Comparison of ENCODE assay signal across 24 mouse cellular contexts in genomic region chr5:121125563-121125962, GRCm38 (mm10).
"Had no signal": no experiment of that assay in that cellular context is flagged by ENCODE, and none has a peak within 500 bp of the region (broad histone marks: within the 10 kb centered on the region; RNA-seq: fewer than 3 reads in every experiment).

No protein-coding gene starts in this region.

- H3K36me3 ChIP-seq: lung, embryonic 15.5 days; stomach, embryonic 15.5 days had no signal

- H3K9me3 ChIP-seq: limb, embryonic 10.5 days; limb, embryonic 13.5 days; liver, embryonic 12.5 days; liver, embryonic 15.5 days; lung, embryonic 15.5 days; megakaryocyte, embryonic 14.5 days; midbrain, embryonic 10.5 days; neural tube, embryonic 12.5 days; neural tube, embryonic 15.5 days; stomach, embryonic 15.5 days had no signal

- H3K4me1 ChIP-seq: limb, embryonic 13.5 days; lung, embryonic 15.5 days; midbrain, embryonic 10.5 days; stomach, embryonic 15.5 days had no signal

- H3K4me2 ChIP-seq: limb, embryonic 13.5 days; liver, embryonic 12.5 days; liver, embryonic 15.5 days; lung, embryonic 15.5 days; neural tube, embryonic 12.5 days; neural tube, embryonic 15.5 days; stomach, embryonic 15.5 days had no signal

- ATAC-seq: intestine, embryonic 16.5 days; liver, embryonic 12.5 days had no signal

- DNase-seq: kidney, adult 18-20 months; kidney, adult 9 months; kidney, postnatal 25 days; layer of hippocampus, postnatal 36 days; liver; lung, adult 18-20 months; lung, postnatal 10 days; lung, postnatal 36 days; right cerebral cortex, postnatal 25 days; spleen, adult 18-20 months; thymus, adult 18-20 months; thymus, postnatal 36 days had no signal

- H3K9ac ChIP-seq: limb, embryonic 13.5 days; liver, embryonic 12.5 days; liver, embryonic 15.5 days; lung, embryonic 15.5 days; neural tube, embryonic 12.5 days; neural tube, embryonic 15.5 days; stomach, embryonic 15.5 days had no signal

- H3K27me3 ChIP-seq: limb, embryonic 13.5 days; liver, embryonic 12.5 days; liver, embryonic 15.5 days; lung, embryonic 15.5 days; megakaryocyte, embryonic 14.5 days; neural tube, embryonic 12.5 days; neural tube, embryonic 15.5 days; stomach, embryonic 15.5 days had no signal

- H3K27ac ChIP-seq: kidney, postnatal 0 days; limb, embryonic 10.5 days; limb, embryonic 13.5 days; liver, embryonic 12.5 days; liver, embryonic 15.5 days; lung, embryonic 15.5 days; midbrain, embryonic 10.5 days; neural tube, embryonic 12.5 days; neural tube, embryonic 15.5 days; stomach, embryonic 15.5 days had no signal

- H3K4me3 ChIP-seq: limb, embryonic 10.5 days; limb, embryonic 13.5 days; liver, embryonic 12.5 days; liver, embryonic 15.5 days; lung, embryonic 15.5 days; midbrain, embryonic 10.5 days; neural tube, embryonic 12.5 days; neural tube, embryonic 15.5 days; stomach, embryonic 15.5 days had no signal
